Mouse (Mus musculus): ENCODE results near the gene Rtp4. TPM values are rescaled to one million over a fixed set of nuclear protein-coding genes. Genes with fewer than 3 reads are reported as not detected.

Gene Rtp4
- polyA plus RNA-seq, 1 experiment from 2014 or later = 3.0 TPM

Other genes starting within 250 kb of the Rtp4 start
- gene Rtp1, start 91.2 kb upstream of the Rtp4 start, polyA plus RNA-seq (2016; fragmentation: Nextera tagmentation; extraction: Ambion mirVana) = 0.46 and 0.67 TPM in 2 replicates
- 3.3 and 4.5 TPM in 2 replicates for gene Masp1, start 524 bp downstream of the Rtp4 start, polyA plus RNA-seq (2016; fragmentation: Nextera tagmentation; extraction: Ambion mirVana)

Data from embryonic facial prominence, embryonic 12.5 days (tissue).